Mouse (Mus musculus) midbrain, embryonic 16.5 days (tissue): ENCODE measurements around the gene Nrbf2. TPM values are rescaled to one million over a fixed set of nuclear protein-coding genes. Genes with fewer than 3 reads are reported as not detected.

Experiments used
- ATAC-seq: fragments of 200-750 bp; cut with Nextera tagmentation; 2 replicates; pipeline ENCODE4 v1.8.0; 2017; ENCODE audit warnings: moderate TSS enrichment
- H3K27ac ChIP-seq: fragments of 300-500 bp; sonication (generic); 2 replicates; pipeline ENCODE4 v1.5.1; 2014; ENCODE audit warnings: mild to moderate bottlenecking, low read length, mixed read lengths
- H3K27me3 ChIP-seq: fragments of 300-500 bp; sonication (generic); 2 replicates; pipeline ENCODE4 v1.6.1; 2014; ENCODE audit warnings: low read depth, low read length, mixed read lengths; ENCODE audit not compliant: control insufficient read depth, insufficient read depth
- H3K36me3 ChIP-seq: fragments of 300-500 bp; sonication (generic); 2 replicates; pipeline ENCODE4 v1.6.1; 2014; ENCODE audit warnings: mild to moderate bottlenecking, low read length, moderate library complexity, mixed read lengths; ENCODE audit not compliant: control insufficient read depth, insufficient read depth
- H3K4me1 ChIP-seq: fragments of 300-500 bp; sonication (generic); 2 replicates; pipeline ENCODE4 v1.6.1; 2014; ENCODE audit warnings: mild to moderate bottlenecking, low read length, mixed read lengths; ENCODE audit not compliant: control insufficient read depth, insufficient read depth
- H3K4me2 ChIP-seq: fragments of 300-500 bp; sonication (generic); 2 replicates; pipeline ENCODE4 v1.6.1; 2014; ENCODE audit warnings: mild to moderate bottlenecking, low read length, mixed read lengths
- H3K4me3 ChIP-seq: fragments of 300-500 bp; sonication (generic); 2 replicates; pipeline ENCODE4 v1.5.1; 2014; ENCODE audit warnings: low read depth, mild to moderate bottlenecking, low read length, moderate library complexity, mixed read lengths
- H3K9ac ChIP-seq: fragments of 300-500 bp; sonication (generic); 2 replicates; pipeline ENCODE4 v1.6.1; 2014; ENCODE audit warnings: low read depth, low read length, mixed read lengths
- H3K9me3 ChIP-seq: fragments of 300-500 bp; sonication (generic); replicated peaks from 2 replicates; pipeline ENCODE4 v1.6.1; 2014; ENCODE audit warnings: mild to moderate bottlenecking, low read length, mixed read lengths; ENCODE audit not compliant: control insufficient read depth, poor library complexity, severe bottlenecking
- WGBS: fragments of 180-500 bp; shearing (Covaris S2); extraction: QIAGEN DNeasy Blood & Tissue Kit; methylation state at CpG from one replicate; pipeline ENCODE4 v1.1.7; 2014; 5-methylcytosine and 5-hydroxymethylcytosine counted together
- polyA plus RNA-seq: library from polyadenylated mRNA; unstranded; fragments of >200 nt; fragmentation: Nextera tagmentation; extraction: Ambion mirVana; gene quantifications from 2 replicates; pipeline ENCODE4 v1.2.1, GENCODE M21; 2015

Gene Nrbf2
- polyA plus RNA-seq, 1 experiment from 2014 or later, result 41.6 TPM

- Histone ChIP-seq H3K9ac (no peak overlapping the region), H3K4me2 (peak overlapping the region; percentile 78)
Measured at GRCm38 (mm10) chr10:67283516-67283915, 1.6 kb downstream of the Nrbf2 start.

GRCm38 (mm10) chr10:67282531-67282930 is 2.6 kb downstream of the Nrbf2 start:
- Histone ChIP-seq H3K9me3 (no peaks in the 10 kb centered on the region), H3K36me3 (no peaks in the 10 kb centered on the region), H3K27ac (no peak overlapping the region), H3K9ac (no peak overlapping the region), H3K27me3 (no peaks in the 10 kb centered on the region), H3K4me1 (peaks cover 23% of the 10 kb centered on the region), H3K4me3 (no peak overlapping the region), H3K4me2 (no peak overlapping the region)
- ATAC-seq, result no peak
- WGBS, result 71% methylated on average over 2 of the region's 2 CpGs

More at GRCm38 (mm10) chr10:67283516-67283915, 1.6 kb downstream of the Nrbf2 start:
- Histone ChIP-seq H3K4me3 (peak overlapping the region; percentile 91; the same call in 1 of the 2 replicates), H3K27ac (no peak overlapping the region), H3K27me3 (no peaks in the 10 kb centered on the region), H3K36me3 (no peaks in the 10 kb centered on the region), H3K4me1 (peaks cover 23% of the 10 kb centered on the region), H3K9me3 (no peaks in the 10 kb centered on the region)
- whole genome bisulfite sequencing, result 83% methylated on average over 9 of the region's 9 CpGs
- ATAC-seq, result no peak

GRCm38 (mm10) chr10:67281852-67282251 is 3.3 kb downstream of the Nrbf2 start:
- Histone ChIP-seq H3K4me1 (peaks cover 23% of the 10 kb centered on the region), H3K9me3 (no peaks in the 10 kb centered on the region), H3K4me2 (no peak overlapping the region), H3K4me3 (no peak overlapping the region), H3K36me3 (no peaks in the 10 kb centered on the region), H3K27me3 (no peaks in the 10 kb centered on the region), H3K27ac (no peak overlapping the region), H3K9ac (no peak overlapping the region)
- no peak for ATAC-seq
- WGBS, result 80% methylated on average over 8 of the region's 8 CpGs

- no peak for ATAC-seq
- no peak overlapping the region for H3K4me2 ChIP-seq
- peaks cover 3% of the 10 kb centered on the region; the same call in 1 of the 2 replicates for H3K36me3 ChIP-seq
Measured at GRCm38 (mm10) chr10:67275916-67276315, 9.2 kb downstream of the Nrbf2 start.

GRCm38 (mm10) chr10:67264852-67265251 is 20.3 kb downstream of the Nrbf2 start:
- WGBS, result 65% methylated on average over 1 of the region's 1 CpGs
- Histone ChIP-seq H3K4me3 (no peak overlapping the region), H3K4me1 (no peaks in the 10 kb centered on the region), H3K9me3 (no peaks in the 10 kb centered on the region), H3K27ac (no peak overlapping the region), H3K36me3 (peaks cover 14% of the 10 kb centered on the region), H3K27me3 (no peaks in the 10 kb centered on the region), H3K9ac (no peak overlapping the region), H3K4me2 (no peak overlapping the region)
- ATAC-seq, result no peak

More at GRCm38 (mm10) chr10:67275916-67276315, 9.2 kb downstream of the Nrbf2 start:
- no peaks in the 10 kb centered on the region for H3K9me3 ChIP-seq
- H3K27ac ChIP-seq, result no peak overlapping the region
- H3K27me3 ChIP-seq, result no peaks in the 10 kb centered on the region
- no peaks in the 10 kb centered on the region for H3K4me1 ChIP-seq
- H3K9ac ChIP-seq, result no peak overlapping the region
- H3K4me3 ChIP-seq, result no peak overlapping the region

GRCm38 (mm10) chr10:67253115-67253514 is 32.0 kb downstream of the Nrbf2 start:
- no peaks in the 10 kb centered on the region for H3K27me3 ChIP-seq
- H3K4me2 ChIP-seq, result no peak overlapping the region
- H3K27ac ChIP-seq, result no peak overlapping the region
- H3K4me1 ChIP-seq, result no peaks in the 10 kb centered on the region
- peaks cover 19% of the 10 kb centered on the region for H3K36me3 ChIP-seq
- no peak overlapping the region for H3K4me3 ChIP-seq
- ATAC-seq, result no peak
- WGBS, result 94% methylated on average over 1 of the region's 1 CpGs
- no peaks in the 10 kb centered on the region for H3K9me3 ChIP-seq
- no peak overlapping the region for H3K9ac ChIP-seq

GRCm38 (mm10) chr10:67252353-67252752 is 32.8 kb downstream of the Nrbf2 start:
- Histone ChIP-seq H3K4me3 (no peak overlapping the region), H3K4me2 (no peak overlapping the region), H3K36me3 (peaks cover 19% of the 10 kb centered on the region), H3K9me3 (no peaks in the 10 kb centered on the region), H3K9ac (no peak overlapping the region), H3K27ac (no peak overlapping the region), H3K27me3 (no peaks in the 10 kb centered on the region), H3K4me1 (no peaks in the 10 kb centered on the region)
- WGBS, result 87% methylated on average over 5 of the region's 5 CpGs
- ATAC-seq, result no peak

GRCm38 (mm10) chr10:67250846-67251245 is 34.3 kb downstream of the Nrbf2 start:
- Histone ChIP-seq H3K9ac (no peak overlapping the region), H3K36me3 (peaks cover 21% of the 10 kb centered on the region), H3K27me3 (no peaks in the 10 kb centered on the region), H3K9me3 (no peaks in the 10 kb centered on the region), H3K27ac (no peak overlapping the region), H3K4me1 (no peaks in the 10 kb centered on the region), H3K4me2 (no peak overlapping the region), H3K4me3 (no peak overlapping the region)
- no peak for ATAC-seq
- WGBS, result 91% methylated on average over 6 of the region's 6 CpGs

GRCm38 (mm10) chr10:67249486-67249885 is 35.6 kb downstream of the Nrbf2 start:
- Histone ChIP-seq H3K4me2 (no peak overlapping the region), H3K27ac (no peak overlapping the region), H3K9ac (no peak overlapping the region), H3K9me3 (no peaks in the 10 kb centered on the region), H3K27me3 (no peaks in the 10 kb centered on the region), H3K4me3 (no peak overlapping the region), H3K4me1 (no peaks in the 10 kb centered on the region), H3K36me3 (peaks cover 29% of the 10 kb centered on the region)
- no peak for ATAC-seq
- 87% methylated on average over 2 of the region's 2 CpGs for WGBS
